Mouse (Mus musculus) cerebellum, postnatal 4 days (tissue): Measurements from ENCODE around the gene Mrpl43.

ENCODE experiments used
- DNase-seq, 2 experiments: peaks; one replicate each; pipeline ENCODE4 v3.0.0; 2022; ENCODE audit warnings: low spot score in 2 of 2, mixed read lengths in 1 of 2

Mrpl43 gene

GRCm38 (mm10) chr19:45007425-45008191, 1.4 kb upstream of the Mrpl43 start:
- no peak for DNase-seq

DNA sequence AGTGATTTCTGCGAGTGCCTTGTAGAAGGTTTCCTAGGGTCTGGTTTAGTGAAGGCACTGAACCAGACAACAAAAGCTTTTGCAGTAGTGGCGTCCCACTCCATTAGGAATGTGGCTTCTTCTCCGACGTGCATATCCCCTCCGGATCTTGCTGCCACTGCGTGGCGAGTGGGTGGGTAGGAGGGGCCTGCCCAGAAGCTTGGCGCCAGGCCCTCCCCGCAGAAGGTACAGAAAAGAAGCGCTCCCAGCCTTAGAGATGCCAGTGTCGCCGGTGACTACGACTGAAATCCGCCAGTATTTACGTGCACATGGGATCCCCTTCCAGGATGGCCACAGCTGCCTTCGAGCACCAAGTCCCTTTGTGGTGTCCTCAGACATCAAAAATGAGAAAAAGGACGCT, 779 bp upstream of the Mrpl43 start:
- no peak for DNase-seq

DNA sequence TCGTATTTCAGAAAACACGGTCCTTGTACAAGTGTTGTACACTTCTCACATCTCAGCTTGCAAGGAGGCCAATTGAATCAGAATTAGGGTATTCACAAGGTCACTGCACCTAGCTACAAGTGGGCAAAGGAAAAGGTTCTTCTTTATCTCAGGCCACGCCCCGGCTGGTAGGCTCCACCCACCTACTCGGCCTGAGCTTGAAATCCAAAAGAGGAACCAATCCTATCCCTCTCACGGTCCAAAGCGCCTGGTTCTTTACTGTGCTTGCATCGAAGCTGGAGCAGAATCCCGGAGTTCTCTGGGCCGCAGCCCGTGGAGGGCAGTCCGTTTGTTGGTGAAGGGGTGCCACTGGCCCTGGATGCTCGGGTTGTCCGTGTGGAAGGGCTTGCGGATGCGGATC, 798 bp downstream of the Mrpl43 start, which contains the start of gene Twnk:
Gene Twnk, plus strand, starts transcription at position 220 of the 400 bp plus-strand sequence.
- DNase-seq, result no peak

DNA sequence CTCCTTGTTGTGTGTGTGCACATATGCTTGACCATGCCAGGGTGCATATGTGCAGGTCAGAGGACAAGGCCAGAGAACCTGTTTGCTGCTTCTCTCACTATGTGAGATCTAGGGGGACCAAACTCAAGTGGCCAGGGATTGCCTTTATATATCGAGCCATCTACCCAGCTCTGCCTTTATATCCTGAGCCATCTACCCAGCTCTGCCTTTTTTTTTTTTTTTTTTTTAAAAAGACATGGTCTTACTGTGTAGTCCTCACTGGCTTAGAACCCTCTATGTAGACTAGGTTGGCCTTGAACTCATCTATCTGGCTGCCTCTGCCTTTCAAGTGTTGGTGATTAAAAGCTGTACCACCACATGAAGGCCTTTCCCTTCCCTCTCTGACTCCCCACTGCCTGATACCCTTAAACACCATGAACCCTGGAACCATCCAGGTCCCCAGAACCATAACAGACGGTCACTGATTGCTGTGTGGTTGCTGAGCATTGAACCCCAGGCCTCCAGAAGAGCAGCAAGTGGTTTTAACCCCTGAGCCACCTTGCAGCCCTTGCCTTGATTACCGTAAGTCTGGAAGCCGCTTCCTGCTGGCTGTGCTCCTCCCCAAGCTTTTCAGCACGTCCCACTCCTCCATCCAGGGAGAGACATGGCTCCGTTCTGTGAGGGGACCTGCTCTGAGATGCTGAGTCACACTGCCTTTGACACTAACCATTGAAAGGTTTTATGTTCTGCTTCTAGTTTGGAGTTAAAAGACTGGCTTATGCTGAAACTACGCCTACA, 2.3 kb downstream of the Mrpl43 start:
- no peak for DNase-seq

DNA sequence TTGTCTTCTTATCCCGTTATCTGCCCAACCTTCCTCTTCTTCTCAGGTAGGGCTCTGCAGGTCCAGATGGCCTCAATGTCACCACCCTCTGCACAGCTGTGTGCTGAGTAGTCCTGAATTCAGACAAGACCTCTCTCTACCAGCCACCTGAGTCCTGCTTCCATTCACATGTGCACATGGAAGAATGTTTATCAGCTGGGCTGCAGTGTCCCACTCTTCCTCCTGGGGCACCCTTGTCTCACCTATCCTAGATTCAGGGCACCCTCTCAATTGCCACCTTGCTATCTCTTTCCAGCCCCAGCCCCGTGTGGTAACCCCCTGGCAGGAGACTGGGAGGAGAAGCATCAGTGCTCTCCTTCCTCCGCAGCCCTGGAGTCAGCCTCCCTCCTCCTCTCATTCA, 3.9 kb downstream of the Mrpl43 start:
- no peak for DNase-seq

- DNase-seq, result no peak
These were observed 6.6 kb downstream of the Mrpl43 start for GRCm38 (mm10) chr19:44999647-45000046.

DNA sequence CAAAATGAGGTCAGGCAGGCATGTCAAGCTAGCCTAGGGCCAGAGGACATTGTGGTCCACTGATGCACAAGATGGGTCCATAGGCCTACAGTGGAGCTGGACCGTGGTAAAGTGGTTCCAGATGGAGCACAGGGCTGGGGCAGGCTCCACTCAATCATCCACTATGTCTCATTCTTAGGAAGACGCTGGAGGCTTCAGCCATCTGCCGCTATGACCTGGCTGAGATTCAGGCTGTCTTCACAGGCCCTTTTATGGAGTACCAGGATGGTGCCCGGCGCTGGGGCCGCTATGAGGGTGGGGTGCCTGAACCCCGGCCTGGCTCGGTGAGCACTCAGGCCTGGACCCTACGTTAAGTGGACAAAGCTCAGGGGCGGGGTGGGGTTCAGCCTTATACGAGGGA, 8.5 kb downstream of the Mrpl43 start:
- no peak for DNase-seq

GRCm38 (mm10) chr19:44992712-44993111, 13.5 kb downstream of the Mrpl43 start:
- DNase-seq, result no peak

- peak in 1 of 2 experiments; percentile 17 for DNase-seq
These were observed 14.0 kb downstream of the Mrpl43 start for GRCm38 (mm10) chr19:44992246-44992645.

DNA sequence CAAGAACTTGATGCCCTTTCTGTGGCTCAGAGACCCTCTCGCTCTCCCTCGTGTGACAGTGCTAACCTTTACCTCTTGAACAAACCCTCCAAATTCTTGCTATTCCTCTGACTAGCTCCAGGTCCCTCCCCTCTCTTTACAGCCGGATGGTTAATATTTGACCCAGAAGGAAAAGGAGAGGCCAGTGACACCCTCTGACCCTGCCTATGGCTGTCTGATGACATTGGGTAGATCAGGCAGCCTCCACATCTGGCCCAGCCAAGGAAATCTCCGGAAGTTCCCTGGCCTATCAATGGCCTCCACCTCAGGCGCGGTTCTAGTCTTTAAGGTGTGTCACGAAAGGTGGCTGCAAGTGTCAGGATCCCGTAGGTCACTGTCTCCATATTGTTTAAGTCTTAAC, 15.2 kb downstream of the Mrpl43 start:
- DNase-seq, result peak in 1 of 2 experiments; percentile 17

DNA sequence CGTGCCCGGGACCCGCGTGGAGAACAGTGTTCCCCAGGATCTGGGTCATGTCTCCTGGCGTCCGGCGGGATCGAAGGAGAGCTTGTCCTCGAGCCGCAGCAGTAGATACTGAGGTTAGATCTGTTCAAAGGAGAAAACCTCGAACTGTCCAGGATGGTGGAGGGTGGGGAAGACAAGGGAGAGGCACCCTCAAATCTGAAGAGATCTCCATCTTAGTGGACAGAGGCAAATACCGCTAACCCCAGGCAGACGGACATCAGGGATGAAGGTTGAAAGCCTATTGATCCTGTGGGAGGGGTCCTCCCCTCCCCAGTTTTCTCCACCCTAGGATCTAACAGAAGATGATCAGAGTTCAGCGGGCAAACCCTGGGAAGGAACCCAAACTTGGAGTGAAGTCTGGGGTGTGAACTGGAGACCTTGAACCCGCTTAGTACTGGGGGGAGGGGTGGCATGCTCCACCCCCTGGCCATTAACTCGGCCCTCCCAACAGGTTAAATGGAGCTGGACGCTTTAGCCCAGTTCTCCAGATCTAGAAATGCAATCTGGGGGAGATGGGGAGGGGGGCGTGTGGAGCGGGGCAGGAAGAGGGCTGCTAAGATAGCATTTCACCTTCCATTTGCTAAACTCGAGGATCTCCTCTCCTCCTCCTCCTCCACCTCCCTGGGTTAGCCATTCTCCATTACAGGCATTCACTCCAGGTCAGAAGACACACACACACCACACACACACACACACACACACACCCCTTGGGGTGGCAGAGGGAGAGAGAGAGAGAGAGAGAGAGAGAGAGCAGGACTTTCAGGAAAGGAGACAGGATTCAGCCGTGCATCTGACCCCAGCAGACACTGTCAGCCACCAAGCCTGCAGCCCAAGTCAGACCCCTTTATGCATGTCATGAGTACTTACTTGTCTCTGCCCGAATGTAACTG, 16.4 kb downstream of the Mrpl43 start:
- peak in 1 of 2 experiments; percentile 7 for DNase-seq

DNA sequence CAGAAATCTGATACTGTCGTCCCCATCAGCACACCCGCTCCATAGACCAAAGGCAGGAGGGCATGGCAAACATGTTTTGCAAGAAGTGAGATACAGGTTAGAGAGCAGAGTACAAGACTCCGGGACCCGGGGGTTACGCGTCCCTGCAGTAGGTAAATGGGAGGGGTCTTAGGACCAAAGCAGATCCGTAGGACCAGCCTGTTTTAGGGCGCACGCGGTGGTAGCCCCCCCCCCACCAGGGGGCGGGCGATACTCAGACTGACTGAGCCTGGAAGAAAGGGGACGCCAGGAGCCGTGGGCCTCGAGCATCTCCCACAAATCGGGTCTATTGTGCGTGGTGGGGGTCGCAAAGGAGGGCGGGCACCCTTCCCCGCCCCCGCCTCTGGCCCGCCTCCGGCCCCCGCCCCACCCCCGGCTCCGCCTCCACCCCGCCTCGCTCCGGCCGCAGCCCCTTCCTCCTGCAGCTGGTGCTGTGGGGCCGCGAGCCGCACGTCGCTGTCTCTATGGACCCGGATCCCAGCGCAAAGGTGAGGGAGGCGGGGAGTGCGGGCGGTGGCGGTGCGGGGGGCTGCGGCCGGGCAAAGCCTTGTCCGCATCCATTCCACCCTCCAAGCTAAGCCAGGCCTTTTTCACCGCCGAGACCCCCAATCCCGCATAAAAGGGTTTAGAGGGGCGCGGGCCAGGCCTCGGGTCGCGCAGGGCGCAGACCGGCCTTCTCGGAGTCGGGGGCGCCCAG, 17.2 kb downstream of the Mrpl43 start, which contains the start of gene Sema4g:
Gene Sema4g, plus strand, starts transcription at position 271 of the 736 bp plus-strand sequence.
- peak in 1 of 2 experiments; percentile 49 for DNase-seq

DNA sequence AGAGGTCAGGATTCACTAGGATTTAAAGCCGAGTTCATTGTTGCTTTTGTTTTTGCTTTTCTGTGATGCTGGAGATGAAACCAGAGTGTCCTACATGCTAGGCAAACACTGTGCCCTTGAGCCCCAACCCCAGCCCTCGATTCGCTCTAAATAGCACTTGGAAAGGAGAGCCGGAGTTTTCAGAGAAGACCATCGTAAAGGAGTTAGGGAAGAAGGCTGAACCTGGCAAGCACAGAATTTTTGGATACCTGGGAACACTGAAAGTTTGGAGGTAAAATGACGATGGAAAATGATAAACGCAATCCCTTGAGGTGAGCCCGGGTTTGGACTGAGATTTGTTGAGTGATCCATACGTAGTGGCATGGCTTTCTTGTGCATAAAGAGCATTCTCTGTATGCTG, 17.9 kb downstream of the Mrpl43 start:
- DNase-seq, result no peak

DNA sequence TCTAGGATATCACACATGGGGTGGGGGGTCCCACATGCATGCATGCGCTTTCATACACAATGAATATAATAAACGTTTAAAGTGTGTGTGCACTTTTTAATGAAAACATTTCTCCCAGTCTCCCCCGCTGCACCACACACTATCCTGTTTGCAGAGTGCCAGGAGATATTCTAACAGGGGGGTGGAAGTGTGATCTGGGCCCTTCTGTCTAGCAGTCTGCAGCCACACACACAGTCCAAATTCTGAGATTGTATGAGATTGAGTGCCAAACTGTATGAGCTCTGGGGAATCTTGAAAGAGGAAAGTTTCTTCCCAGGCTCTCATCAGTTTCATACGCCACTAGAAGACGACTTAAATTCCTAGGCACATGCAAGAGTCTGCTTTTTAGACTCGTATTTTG, 18.4 kb downstream of the Mrpl43 start:
- no peak for DNase-seq

DNA sequence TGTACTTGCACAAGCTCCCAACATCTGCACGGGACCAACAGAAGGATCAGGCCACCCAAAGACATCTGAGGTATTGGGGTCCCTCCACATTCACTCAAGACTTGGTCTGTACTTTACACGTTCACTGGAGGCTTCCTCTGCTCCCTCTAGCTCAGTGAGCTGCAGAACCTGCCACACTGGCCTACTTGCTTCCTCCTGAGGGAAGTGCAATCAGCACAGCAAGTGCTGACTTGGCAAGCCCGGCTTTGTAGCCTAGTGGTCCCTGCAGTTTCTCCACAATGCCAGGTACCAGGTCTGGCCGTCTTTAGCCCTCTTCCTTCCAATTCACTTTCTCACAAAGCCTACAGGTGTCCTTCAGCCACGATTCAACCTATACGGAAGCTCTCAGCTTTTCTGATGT, 19.2 kb downstream of the Mrpl43 start:
- no peak for DNase-seq

DNA sequence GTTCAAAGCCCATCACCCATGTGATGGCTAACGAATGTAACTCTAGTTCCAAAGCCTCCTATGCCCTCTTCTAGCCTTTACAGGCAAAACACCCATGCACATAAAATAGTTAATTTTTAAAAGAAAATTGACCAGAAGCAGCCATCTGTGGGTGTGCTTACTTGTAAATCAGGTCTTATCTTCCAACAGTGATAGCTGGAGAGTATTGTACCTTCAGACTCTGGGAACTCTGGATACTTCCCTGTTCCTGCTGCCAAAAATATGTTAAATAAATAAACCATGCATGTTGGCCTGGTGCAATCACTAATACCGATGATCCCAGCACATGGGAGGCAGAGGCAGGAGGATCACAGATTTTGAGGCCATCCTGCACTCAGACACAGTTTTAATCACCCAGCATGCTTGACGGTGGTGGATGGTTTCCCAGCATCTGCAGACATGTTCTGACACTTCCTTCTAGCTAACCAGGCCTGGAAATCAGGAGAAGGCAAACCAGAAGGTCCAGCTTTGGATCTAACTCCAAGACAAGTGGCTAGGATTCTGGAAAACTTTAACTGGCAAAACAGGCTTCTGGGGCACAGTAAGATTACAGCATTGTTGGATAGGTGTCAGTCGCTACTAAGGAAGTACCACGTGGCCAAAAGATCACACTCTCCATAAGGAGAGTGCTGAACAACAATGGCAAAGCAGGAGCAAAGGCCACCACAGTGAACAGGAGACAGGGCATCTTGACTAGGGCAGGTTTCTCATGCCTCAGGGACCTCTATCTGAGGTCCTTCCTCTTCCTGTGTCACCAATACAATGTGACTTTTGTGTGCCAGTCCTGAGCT, 20.9 kb downstream of the Mrpl43 start:
- no peak for DNase-seq

- DNase-seq, result no peak
These were observed 21.8 kb downstream of the Mrpl43 start for GRCm38 (mm10) chr19:44984420-44984819.

GRCm38 (mm10) chr19:44983366-44983765, 22.9 kb downstream of the Mrpl43 start:
- no peak for DNase-seq

DNA sequence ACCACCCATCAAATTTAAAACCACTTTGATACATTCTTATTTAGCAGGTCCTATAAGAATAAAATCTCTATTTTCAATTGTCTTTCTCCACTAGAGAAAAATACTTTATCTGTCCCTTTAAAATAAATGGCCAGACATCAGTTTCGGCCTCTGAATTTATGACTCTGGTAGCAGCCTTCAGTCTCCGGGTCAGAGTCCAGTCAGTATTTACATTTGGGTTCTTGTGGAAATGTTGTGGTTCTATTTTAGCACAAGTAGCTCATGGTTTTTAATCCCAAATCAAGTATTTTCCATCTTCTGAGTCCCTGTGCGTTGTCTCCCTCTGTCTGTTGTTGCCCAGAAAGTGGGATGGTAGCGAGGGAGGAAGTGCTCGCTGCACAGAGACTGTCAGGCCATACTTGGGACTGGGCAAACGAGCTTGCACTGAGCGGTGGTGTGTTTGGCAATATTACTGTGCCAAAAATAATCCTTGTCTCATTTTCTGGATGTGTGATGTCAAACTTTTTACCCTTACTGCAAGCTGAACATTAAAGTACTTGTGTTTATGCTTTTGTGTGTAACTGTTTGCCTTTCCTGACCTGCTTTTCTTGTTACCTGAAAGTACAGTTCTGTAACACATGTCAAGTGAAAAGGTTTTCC, 23.6 kb downstream of the Mrpl43 start:
- no peak for DNase-seq

DNA sequence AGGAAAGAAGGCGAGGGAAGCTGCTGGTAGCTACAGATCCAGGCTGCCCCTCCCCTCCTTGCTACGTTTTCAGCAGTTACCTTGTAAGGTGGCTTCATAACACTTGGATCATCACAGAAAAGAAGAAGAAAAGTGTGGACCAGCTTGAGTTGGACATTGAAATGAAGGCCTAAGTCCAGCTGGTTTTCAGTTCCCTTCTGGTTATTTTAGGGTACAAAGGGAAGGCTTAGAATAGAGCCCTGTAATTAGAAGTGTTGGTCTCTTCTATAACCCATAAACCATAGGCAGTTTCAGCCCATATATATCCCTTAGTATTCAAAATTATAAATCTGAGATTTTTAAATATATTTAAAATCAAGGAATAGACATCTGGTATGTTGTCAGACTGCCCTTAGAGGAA, 25.5 kb downstream of the Mrpl43 start:
- no peak for DNase-seq
